Mouse (Mus musculus) neural tube, embryonic 15.5 days (tissue): Measurements from ENCODE around the gene Spred2. TPM values are rescaled to one million over a fixed set of nuclear protein-coding genes. Genes with fewer than 3 reads are reported as not detected.

ENCODE experiments used
- ATAC-seq: fragments of 200-750 bp; cut with Nextera tagmentation; 2 replicates; pipeline ENCODE4 v1.8.0; 2017; ENCODE audit warnings: mild to moderate bottlenecking, moderate TSS enrichment, moderate library complexity; ENCODE audit not compliant: low FRiP score
- H3K27ac ChIP-seq: fragments of 300-500 bp; sonication (generic); replicated peaks from 2 replicates; pipeline ENCODE4 v1.5.1; 2015; ENCODE audit warnings: mild to moderate bottlenecking, inconsistent platforms
- H3K27me3 ChIP-seq: fragments of 300-500 bp; sonication (generic); replicated peaks from 2 replicates; pipeline ENCODE4 v1.6.1; 2015; ENCODE audit warnings: inconsistent platforms
- H3K36me3 ChIP-seq: fragments of 300-500 bp; sonication (generic); 2 replicates; pipeline ENCODE4 v1.6.1; 2015; ENCODE audit warnings: inconsistent platforms
- H3K4me1 ChIP-seq: fragments of 300-500 bp; sonication (generic); 2 replicates; pipeline ENCODE4 v1.6.1; 2015; ENCODE audit warnings: inconsistent platforms
- H3K4me2 ChIP-seq: fragments of 300-500 bp; sonication (generic); 2 replicates; pipeline ENCODE4 v1.6.1; 2015; ENCODE audit warnings: inconsistent platforms, mild to moderate bottlenecking, moderate library complexity
- H3K4me3 ChIP-seq: fragments of 300-500 bp; sonication (generic); replicated peaks from 2 replicates; pipeline ENCODE4 v1.5.1; 2015; ENCODE audit warnings: mild to moderate bottlenecking, inconsistent platforms
- H3K9ac ChIP-seq: fragments of 300-500 bp; sonication (generic); replicated peaks from 2 replicates; pipeline ENCODE4 v1.6.1; 2015; ENCODE audit warnings: mild to moderate bottlenecking, inconsistent platforms
- H3K9me3 ChIP-seq: fragments of 300-500 bp; sonication (generic); replicated peaks from 2 replicates; pipeline ENCODE4 v1.6.1; 2016; ENCODE audit warnings: inconsistent platforms
- WGBS: fragments of 180-500 bp; shearing (Covaris S2); methylation state at CpG from one replicate; pipeline ENCODE4 v1.1.7; 2015; ENCODE audit warnings: mixed read lengths; 5-methylcytosine and 5-hydroxymethylcytosine counted together
- polyA plus RNA-seq: library from polyadenylated mRNA; unstranded; fragments of >200 nt; fragmentation: Nextera tagmentation; extraction: Ambion mirVana; gene quantifications from 2 replicates; pipeline ENCODE4 v1.2.1, GENCODE M21; 2015

Spred2 gene
- polyA plus RNA-seq, 1 experiment from 2014 or later, result 7.2 TPM

DNA sequence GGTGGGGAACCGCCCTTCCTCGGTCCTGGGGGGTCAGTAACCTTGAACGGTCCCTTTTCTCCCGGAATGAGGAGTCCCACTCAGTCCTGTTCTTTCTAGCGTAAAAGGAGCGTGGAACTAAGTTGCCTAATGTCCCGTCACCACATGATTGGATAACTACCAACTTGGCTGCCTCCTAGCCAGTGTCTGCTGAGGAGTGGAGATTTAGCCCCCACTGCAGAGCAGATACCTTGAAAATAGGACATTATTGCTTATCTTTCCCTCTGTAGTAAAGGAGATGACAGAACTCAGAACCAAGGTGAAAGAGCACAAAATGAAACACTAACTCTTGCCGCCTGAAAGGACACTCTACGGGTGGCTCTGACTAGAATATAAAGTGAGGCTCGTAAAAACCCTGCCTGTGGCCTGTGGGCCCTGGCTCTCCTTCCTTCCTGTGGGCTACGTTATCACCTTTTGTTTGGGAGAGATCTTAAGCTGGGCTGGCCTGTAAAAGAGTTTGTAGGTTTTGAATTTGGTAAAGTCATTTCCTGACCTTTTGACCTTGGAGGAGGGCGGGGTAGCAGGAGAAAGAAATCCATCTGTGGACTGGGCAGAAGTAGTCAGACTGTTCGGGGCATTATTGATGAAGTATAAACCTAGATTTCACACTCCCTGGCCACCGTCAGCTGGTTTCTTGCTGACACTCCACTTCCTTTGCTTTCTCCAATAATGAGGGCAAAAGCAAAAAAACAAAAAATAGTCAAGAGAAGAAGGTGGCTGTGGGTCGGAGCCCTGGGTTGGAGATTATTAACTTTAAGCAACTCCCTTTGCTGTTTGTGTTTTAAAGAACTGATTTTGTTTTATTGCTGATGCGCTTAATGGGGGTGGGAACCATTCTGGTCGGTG, 62.9 kb downstream of the Spred2 start:
- Histone ChIP-seq H3K36me3 (no peaks in the 10 kb centered on the region), H3K4me2 (peak overlapping the region; percentile 13; the same call in 1 of the 2 replicates), H3K9ac (no peak overlapping the region), H3K27me3 (no peaks in the 10 kb centered on the region), H3K4me3 (no peak overlapping the region), H3K4me1 (peaks cover 64% of the 10 kb centered on the region), H3K9me3 (no peaks in the 10 kb centered on the region), H3K27ac (peak overlapping the region; percentile 54)
- 11% methylated on average over 17 of the region's 17 CpGs for WGBS
- 0 out of 2 replicates have a peak, but pooled peaks have one; percentile 40 for ATAC-seq

DNA sequence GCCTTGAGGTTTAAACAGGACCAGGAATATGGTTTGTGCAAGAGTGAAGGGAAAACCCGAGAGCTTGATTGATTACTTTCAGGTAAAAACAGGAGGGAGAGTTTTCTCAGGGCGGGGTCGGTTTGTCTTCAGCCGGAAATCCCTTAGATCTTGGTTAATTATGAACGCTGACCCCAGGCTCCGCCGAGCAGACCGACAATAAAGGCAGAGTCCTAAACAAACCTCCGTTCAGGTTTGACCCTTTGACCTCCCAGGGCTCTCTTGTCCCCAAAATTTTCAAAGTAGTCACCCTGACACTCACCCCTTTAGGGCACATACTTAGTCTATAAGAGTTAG, 63.5 kb downstream of the Spred2 start:
- ATAC-seq, result no peak
- H3K9me3 ChIP-seq, result no peaks in the 10 kb centered on the region
- no peak overlapping the region for H3K4me3 ChIP-seq
- H3K27ac ChIP-seq, result peak overlapping the region; percentile 54; the same call in 1 of the 2 replicates
- no peak overlapping the region for H3K9ac ChIP-seq
- H3K27me3 ChIP-seq, result no peaks in the 10 kb centered on the region
- WGBS, result 7% methylated on average over 9 of the region's 9 CpGs
- peaks cover 66% of the 10 kb centered on the region for H3K4me1 ChIP-seq
- H3K4me2 ChIP-seq, result no peak overlapping the region
- no peaks in the 10 kb centered on the region for H3K36me3 ChIP-seq

DNA sequence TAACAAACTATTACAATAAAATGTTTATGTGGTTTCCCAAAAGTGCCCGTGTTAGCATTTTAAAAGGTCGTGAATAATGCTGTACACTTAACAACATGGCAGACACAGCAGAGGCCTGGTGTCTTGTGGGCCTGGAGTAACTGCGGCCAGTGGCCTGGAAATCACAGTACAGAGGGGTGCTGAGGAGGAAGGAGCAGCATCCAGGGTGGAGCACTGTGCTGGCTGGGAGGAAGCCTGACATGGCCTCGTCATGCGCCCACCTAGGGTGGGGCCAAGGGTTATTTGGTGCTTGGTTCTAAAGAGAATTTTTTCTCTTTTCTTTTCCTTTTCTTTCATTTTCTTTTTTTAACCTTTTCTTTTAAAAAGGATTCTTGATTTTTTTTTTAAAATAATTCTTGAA, 64.0 kb downstream of the Spred2 start:
- H3K4me3 ChIP-seq, result no peak overlapping the region
- no peaks in the 10 kb centered on the region for H3K27me3 ChIP-seq
- no peaks in the 10 kb centered on the region for H3K36me3 ChIP-seq
- H3K9ac ChIP-seq, result no peak overlapping the region
- no peak for ATAC-seq
- H3K9me3 ChIP-seq, result no peaks in the 10 kb centered on the region
- no peak overlapping the region for H3K27ac ChIP-seq
- 32% methylated on average over 5 of the region's 5 CpGs for WGBS
- no peak overlapping the region for H3K4me2 ChIP-seq
- H3K4me1 ChIP-seq, result peaks cover 65% of the 10 kb centered on the region

DNA sequence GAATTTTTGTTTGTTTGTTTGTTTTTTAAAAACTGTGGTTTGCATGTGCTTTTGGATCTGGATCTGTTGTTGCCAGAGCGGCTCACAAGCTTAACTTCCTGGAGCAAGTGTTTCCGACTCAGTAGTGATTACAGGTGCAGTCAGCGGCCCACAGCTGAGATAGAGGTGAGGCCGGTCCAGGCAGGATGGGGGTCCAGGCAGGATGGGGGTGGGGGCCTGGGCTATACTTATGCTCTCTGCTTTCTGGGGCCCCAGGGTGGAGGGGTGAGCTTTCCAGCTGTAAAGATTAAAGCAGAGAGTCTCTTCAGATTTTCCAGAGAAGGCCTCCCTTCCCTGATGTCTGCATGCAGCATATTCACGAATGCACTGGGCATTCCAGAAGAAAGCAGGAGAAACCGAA, 64.5 kb downstream of the Spred2 start:
- peaks cover 64% of the 10 kb centered on the region for H3K4me1 ChIP-seq
- WGBS, result 60% methylated on average over 6 of the region's 6 CpGs
- H3K27ac ChIP-seq, result no peak overlapping the region; the same call in 1 of the 2 replicates
- no peak overlapping the region for H3K4me3 ChIP-seq
- no peaks in the 10 kb centered on the region for H3K36me3 ChIP-seq
- H3K4me2 ChIP-seq, result no peak overlapping the region
- H3K9me3 ChIP-seq, result no peaks in the 10 kb centered on the region
- no peak overlapping the region for H3K9ac ChIP-seq
- ATAC-seq, result no peak
- no peaks in the 10 kb centered on the region for H3K27me3 ChIP-seq

DNA sequence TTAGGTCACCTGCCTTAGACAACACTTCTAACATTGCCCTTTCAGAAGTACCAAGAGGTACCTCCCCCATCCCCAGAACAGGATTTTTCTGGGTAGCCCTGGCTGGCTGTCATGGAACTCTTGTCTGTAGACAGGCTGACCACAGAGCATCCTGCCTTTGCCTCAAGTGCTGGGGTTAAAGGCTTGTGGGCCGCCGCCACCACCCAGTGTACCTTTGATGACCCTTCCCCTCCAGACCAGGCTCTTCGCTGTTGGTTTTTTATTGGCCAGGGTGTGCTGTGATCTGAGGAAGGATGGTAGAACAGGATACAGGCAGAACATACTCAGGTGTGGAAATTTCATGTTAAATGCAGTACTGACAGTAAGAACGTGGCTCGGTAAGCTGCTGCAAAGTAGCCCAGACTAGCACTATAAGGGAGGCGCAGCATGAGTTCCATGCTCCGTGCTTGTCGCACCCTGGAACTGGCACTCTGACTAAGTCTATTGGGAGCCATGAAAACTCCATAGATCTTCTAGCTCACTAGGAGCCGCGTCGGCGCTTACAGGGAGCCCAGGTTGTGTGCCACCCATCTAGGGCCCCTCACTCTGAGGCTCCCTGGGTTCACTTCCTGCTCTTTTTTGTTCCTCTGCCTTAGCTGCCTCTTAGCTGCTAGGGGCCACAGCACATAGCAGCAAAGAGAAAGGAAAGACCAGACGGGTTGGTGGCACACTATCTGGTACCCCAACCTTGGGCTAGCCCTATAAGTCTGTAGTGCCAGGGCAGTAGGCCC, 65.2 kb downstream of the Spred2 start:
- Histone ChIP-seq H3K4me3 (no peak overlapping the region), H3K9ac (no peak overlapping the region), H3K36me3 (no peaks in the 10 kb centered on the region), H3K4me1 (peaks cover 60% of the 10 kb centered on the region), H3K4me2 (no peak overlapping the region), H3K27me3 (no peaks in the 10 kb centered on the region), H3K27ac (no peak overlapping the region; the same call in 1 of the 2 replicates), H3K9me3 (no peaks in the 10 kb centered on the region)
- no peak for ATAC-seq
- WGBS, result 81% methylated on average over 13 of the region's 13 CpGs

DNA sequence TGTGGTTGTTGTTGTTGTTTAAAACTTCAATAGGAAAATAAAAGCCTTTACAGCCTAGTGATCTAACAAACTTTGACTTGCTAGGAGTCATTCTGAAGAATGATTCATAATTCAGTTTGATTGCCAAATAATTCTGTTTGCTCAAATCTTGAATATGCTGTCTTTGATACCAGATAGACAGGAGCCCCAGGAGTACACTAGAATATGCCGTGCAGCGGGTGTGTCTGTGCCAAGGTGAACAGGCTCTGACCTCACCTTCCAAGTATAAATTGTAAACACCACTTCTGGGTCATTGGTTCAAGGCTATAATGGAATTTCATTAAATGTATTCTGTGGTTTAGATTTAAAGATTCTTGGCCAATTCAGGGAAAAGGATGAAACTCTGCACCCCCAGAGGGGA, 66.6 kb downstream of the Spred2 start:
- Histone ChIP-seq H3K27ac (no peak overlapping the region), H3K4me3 (no peak overlapping the region), H3K9ac (no peak overlapping the region), H3K36me3 (no peaks in the 10 kb centered on the region), H3K9me3 (no peaks in the 10 kb centered on the region), H3K4me1 (peaks cover 56% of the 10 kb centered on the region), H3K27me3 (no peaks in the 10 kb centered on the region), H3K4me2 (no peak overlapping the region)
- 79% methylated on average over 2 of the region's 2 CpGs for WGBS
- no peak for ATAC-seq

DNA sequence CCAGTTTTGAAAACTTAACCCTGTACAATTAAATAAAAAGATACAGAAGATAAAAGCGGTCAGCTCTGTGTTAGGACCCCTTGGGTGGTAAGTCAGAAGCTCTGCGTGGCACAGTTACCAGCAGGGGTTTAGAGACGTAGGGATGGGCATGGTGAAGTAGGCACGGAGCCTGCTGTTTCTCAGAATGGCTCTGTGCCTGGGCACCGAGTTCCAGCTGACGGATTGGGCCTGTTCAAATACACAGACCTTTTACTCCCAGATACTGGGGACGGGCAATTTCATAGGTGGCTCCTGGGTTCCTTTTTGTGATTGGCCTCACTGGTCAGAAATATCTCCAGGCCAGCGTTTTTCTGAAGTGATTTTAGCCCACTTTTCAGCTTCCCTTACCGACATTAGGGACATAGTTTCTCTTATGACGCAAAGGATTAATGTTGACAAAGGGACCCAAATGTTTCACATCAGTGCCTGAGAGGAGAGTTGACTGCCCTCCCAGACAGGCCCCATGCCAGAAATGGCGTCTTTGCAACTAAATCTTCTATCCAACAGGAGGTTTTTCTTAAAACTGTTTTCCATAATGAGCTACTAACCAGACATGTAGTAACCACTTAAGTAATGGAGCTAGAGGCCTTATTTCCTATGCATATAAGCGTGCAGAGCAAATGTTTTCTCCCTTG, 67.3 kb downstream of the Spred2 start:
- WGBS, result 61% methylated on average over 12 of the region's 12 CpGs
- peak overlapping the region; percentile 65 for H3K27ac ChIP-seq
- H3K9ac ChIP-seq, result no peak overlapping the region
- no peaks in the 10 kb centered on the region for H3K27me3 ChIP-seq
- H3K4me2 ChIP-seq, result no peak overlapping the region
- ATAC-seq, result no peak
- H3K4me1 ChIP-seq, result peaks cover 49% of the 10 kb centered on the region
- no peak overlapping the region for H3K4me3 ChIP-seq
- H3K9me3 ChIP-seq, result no peaks in the 10 kb centered on the region
- no peaks in the 10 kb centered on the region for H3K36me3 ChIP-seq

DNA sequence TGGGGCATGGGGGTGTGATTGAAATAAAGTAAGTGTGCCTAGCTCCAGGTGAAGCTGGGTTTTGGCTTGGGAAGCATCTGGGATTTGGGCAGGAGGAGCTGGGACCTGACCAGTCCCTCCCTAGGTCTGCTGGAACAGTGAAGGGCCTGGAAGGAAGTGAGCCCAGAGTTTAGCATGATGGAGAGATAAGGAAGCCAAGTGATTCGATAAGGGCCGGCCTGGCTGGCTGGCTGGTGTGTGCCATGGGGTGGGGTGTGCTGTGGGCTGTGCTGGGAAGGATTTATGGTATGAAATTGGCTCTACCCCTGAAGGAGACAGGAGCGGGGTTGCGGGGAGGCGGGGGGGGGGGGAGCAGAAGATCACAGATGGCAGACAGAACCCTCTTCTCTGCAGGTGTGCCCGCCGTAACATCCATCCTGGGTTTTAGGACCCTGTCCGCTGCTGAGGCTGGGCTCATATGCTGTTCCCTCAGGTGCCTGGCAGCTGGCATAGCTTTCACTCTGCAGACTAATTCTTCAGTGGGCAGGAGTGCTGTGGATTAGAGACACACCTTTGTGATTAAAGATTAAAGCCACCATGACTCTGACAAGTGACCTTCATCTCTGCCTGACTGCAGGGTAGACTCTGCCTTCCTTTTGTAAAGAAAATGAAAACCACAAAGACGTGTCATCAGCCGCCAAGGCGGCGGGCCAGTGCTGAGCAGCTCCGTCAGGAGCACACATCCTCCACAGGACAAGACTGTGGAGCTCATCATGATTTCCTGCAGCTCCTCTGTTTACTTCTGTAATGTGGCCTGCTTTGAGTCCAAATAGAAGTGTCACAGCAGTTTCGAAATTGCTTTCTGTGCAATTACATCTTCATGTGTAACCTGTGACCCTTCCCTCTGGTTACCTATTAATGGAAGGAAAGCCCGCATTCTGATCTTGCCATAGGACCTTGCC, 68.4 kb downstream of the Spred2 start:
- peak overlapping the region; percentile 41; the same call in 1 of the 2 replicates for H3K27ac ChIP-seq
- WGBS, result 61% methylated on average over 14 of the region's 15 CpGs
- H3K4me3 ChIP-seq, result no peak overlapping the region
- H3K27me3 ChIP-seq, result no peaks in the 10 kb centered on the region
- H3K9ac ChIP-seq, result no peak overlapping the region
- peak; percentile 9; the same call in 1 of the 2 replicates for ATAC-seq
- H3K4me1 ChIP-seq, result peaks cover 37% of the 10 kb centered on the region
- H3K9me3 ChIP-seq, result no peaks in the 10 kb centered on the region
- no peak overlapping the region for H3K4me2 ChIP-seq
- H3K36me3 ChIP-seq, result no peaks in the 10 kb centered on the region

DNA sequence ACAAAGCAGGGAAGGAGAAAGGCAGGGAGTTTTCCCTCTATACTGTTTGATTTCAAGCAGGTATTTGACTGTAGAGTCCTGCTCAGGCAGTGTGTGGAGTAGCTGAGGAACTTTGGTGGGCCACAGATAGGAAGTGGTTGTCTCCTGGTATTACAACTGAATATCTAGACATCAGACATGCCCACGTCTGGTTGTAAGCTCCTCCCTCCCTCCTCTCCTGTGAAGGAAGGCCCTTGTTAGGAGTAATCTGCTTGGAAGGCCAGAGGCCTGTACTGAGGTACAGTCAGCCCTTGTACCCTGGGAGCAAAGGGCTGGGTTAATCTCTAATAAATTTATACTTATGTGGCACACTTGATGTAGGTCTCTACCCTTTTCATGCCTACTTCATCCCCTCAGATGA, 69.6 kb downstream of the Spred2 start:
- Histone ChIP-seq H3K4me3 (no peak overlapping the region), H3K4me2 (no peak overlapping the region), H3K9me3 (no peaks in the 10 kb centered on the region), H3K27me3 (no peaks in the 10 kb centered on the region), H3K9ac (no peak overlapping the region), H3K36me3 (peaks cover 2% of the 10 kb centered on the region; the same call in 1 of the 2 replicates), H3K27ac (no peak overlapping the region), H3K4me1 (peaks cover 33% of the 10 kb centered on the region)
- ATAC-seq, result no peak
- 33% methylated on average over 1 of the region's 1 CpGs for WGBS

DNA sequence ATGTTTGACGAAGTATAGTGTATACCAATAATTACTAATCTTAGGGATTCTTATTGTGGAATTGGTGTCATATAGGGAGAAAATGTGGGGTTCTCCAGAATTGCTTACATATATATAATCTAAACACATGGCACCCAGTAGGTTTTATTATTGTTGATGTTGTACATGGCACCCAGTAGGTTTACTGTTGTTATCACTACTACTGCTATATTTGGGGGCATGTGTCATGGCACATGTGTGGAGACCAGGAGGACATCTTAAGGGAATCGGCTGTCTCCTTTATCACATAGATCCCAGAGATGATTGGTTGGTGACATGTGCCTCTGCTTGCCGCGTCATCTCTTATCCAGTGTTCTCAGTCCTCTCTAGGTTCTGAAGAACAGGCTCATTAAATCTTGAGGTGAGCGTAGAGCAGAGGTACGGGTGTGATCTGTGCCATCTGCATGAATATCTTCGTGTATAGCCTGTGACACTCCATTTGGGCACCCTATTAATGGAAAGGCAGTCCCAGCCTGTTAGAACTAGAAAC, 70.2 kb downstream of the Spred2 start:
- Histone ChIP-seq H3K9ac (no peak overlapping the region), H3K4me1 (peaks cover 28% of the 10 kb centered on the region), H3K4me3 (no peak overlapping the region), H3K4me2 (no peak overlapping the region), H3K36me3 (peaks cover 2% of the 10 kb centered on the region; the same call in 1 of the 2 replicates), H3K27ac (no peak overlapping the region), H3K9me3 (no peaks in the 10 kb centered on the region), H3K27me3 (no peaks in the 10 kb centered on the region)
- ATAC-seq, result no peak
- WGBS, result 93% methylated on average over 7 of the region's 7 CpGs
